Mouse (Mus musculus) granulocyte monocyte progenitor cell, adult 5-6 weeks (primary cell): ENCODE data around the gene Ephb4. TPM values are rescaled to one million over a fixed set of nuclear protein-coding genes. Genes with fewer than 3 reads are reported as not detected.
A peak's percentile ranks its signal among the peaks of the same experiment; 100 is the strongest.

Experiments
- ATAC-seq: replicated peaks from 2 replicates; pipeline ENCODE4 v1.8.0; 2016; ENCODE audit warnings: mild to moderate bottlenecking, moderate TSS enrichment, inconsistent platforms; ENCODE audit not compliant: poor library complexity, severe bottlenecking
- total RNA-seq, 2 experiments: library from RNA; stranded (forward) in 1 of 2; stranded (reverse) in 1 of 2; fragments of 200-712, 200-1000 nt in 1 of 2; fragments of >200 nt in 1 of 2; fragmentation: Nextera tagmentation in 1 of 2; gene quantifications; 2 replicates each; pipeline ENCODE4 v1.2.3; 2014 to 2017

Gene Ephb4
- total RNA-seq, 2 experiments from 2014 or later: not detected

DNA sequence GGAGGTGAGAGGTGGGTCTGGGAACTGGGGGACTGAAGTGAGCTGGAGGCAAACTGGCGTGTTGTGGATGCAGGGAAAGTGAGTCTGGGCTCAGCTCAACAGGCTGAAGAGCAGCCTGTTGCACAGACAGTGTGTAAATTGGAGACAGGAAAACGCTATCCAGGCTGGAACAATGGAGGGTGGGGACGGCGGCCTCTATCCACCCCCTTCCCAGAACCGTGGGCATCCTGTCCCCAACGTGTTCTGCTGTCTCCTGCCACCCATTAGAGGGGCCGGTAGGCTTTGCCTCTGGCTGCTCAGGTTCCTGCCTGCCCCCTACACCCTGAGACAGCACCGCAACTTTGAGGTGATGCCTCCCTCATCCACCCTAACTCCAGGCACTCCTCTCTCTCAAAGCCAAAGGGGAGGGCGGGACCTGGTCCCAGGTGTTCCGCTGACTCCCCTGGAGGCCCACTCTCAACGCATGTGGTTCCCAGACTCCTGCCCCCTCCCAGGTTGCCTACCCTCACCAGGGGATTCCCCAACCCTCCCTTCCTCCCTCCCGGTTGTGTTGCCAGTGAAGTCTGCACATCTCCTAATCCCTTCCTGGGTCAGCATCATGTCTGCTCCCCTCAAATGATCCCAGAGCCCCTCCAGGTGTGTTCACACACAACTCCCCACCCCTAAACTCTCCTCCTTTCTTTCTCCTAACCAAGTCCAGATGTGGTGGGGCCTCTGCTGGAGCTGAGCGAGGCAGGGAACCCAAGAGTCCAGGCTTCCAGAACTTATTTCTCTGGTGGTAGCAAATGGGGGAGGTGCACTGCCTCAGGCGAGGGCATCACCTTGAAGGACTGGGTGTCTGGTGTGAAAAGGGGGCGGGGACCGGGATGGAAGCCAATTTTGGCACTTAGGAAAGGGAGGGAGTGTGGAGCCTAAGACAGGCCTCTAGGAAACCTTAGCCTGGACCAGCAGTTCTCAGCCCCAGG is 2.4 kb downstream of the Ephb4 start:
- ATAC-seq: no peak

DNA sequence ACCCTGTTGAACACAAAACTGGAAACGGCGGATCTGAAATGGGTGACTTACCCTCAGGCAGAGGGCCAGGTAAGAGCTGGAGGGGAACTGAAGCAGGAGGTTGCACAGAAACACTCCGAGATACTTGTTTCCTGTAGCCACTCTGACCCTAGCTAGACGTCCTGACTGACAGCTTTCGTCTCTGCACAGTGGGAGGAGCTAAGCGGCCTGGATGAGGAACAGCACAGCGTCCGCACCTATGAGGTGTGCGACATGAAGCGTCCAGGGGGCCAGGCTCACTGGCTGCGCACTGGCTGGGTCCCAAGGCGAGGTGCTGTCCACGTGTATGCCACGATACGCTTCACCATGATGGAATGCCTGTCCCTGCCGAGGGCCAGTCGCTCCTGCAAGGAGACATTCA is 4.2 kb downstream of the Ephb4 start:
- ATAC-seq: no peak

- no peak for ATAC-seq
These were observed 8.5 kb downstream of the Ephb4 start for GRCm38 (mm10) chr5:137358382-137358781.

DNA sequence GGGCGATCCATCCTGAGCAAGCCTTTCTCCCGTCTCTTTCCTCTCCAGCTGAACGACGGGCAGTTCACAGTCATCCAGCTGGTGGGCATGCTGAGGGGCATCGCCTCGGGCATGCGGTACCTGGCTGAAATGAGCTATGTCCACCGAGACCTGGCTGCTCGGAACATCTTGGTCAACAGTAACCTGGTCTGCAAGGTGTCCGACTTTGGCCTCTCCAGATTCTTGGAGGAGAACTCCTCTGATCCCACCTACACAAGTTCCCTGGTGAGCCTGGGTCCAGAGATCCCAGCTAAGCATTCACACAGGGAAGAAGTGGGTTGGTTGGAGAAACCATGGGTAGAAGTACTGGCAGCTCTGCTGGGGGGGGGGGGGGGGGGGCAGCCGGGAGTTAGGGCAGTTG is 19.8 kb downstream of the Ephb4 start:
- ATAC-seq: no peak

GRCm38 (mm10) chr5:137373371-137373950 is 23.6 kb downstream of the Ephb4 start:
- no peak for ATAC-seq

GRCm38 (mm10) chr5:137374521-137375080 is 24.7 kb downstream of the Ephb4 start:
- no peak for ATAC-seq

GRCm38 (mm10) chr5:137375627-137376026 is 25.7 kb downstream of the Ephb4 start:
- no peak for ATAC-seq

- ATAC-seq: no peak
These were observed 26.3 kb downstream of the Ephb4 start for GRCm38 (mm10) chr5:137376198-137376597.

GRCm38 (mm10) chr5:137376722-137377121 is 26.8 kb downstream of the Ephb4 start:
- no peak for ATAC-seq

DNA sequence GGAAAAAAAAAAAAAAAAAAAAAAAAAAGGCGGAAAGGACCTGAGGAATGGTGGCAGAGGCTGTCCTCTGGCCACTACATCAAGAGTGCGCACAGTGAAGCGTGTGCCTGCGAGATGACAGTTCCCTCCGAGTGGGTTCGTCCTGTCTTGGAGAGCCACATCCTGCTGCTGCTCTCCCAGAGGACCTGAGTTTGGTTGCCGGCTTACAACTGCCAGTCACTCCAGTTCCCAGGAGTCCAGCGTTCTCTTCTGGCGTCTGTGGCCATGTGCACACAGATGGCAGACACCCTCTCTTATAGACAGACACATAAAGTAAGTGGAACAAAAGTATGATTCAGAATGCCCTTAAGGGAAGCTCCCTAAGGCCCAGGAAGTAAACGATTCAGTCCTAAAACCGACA is 27.3 kb downstream of the Ephb4 start:
- no peak for ATAC-seq

DNA sequence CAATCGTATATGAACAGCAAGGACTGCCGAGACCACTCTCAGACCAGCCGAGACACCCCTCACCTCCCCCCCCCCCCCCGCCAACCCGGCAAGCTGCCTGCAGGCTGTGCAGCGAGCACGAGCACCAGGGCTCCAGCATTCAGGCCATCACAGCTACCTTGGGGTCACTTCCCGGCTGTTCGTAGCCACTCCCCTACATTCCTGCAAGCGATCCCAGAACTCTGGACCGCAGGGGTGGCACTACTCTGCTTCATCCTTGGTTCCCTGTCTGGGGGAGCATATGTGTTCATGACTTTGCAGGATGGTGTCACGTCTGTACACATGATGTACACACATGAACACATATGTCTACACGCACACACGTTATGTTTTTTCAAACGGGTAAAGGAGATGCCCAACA is 27.7 kb downstream of the Ephb4 start:
- ATAC-seq: no peak

DNA sequence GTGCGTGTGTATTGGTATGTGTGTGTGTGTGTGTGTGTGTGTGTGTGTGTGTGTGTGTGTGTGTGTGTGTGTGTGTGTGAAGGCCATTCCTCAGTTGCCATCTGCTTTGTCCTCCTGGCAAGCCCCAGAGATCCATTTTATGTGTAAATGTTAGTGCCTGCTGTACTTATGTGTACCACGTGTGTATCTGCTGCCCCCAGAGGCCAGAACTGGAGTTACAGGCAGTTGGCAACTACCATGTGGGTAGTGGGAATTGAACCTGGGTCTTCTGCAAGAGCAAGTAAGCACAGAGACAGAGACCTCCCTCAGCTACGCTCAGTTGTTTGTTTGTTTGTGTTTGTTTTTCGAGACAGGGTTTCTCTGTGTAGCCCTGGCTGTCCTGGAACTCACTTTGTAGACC is 31.2 kb downstream of the Ephb4 start:
- ATAC-seq: peak; percentile 42; the same call in 1 of the 2 replicates

DNA sequence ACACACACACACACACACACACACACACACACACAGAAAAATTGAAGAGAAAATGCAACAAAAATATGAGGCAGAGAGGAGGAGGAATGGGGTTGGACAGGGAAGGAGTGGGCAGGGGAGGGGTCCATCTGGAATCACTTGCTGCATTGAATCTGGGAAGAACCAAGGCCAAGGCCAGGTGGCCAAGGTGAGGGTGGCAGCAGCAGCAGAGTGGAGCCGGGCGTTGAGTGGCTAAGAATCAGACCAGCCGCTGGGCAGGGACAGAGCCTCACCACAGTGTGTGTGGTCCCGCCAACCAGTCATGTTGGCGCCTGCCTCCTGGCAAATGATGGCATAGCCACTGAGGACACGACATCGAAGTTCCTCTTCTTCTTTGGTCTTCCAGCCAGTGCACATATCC is 33.5 kb downstream of the Ephb4 start:
- ATAC-seq: no peak

GRCm38 (mm10) chr5:137386712-137387111 is 36.8 kb downstream of the Ephb4 start:
- no peak for ATAC-seq

DNA sequence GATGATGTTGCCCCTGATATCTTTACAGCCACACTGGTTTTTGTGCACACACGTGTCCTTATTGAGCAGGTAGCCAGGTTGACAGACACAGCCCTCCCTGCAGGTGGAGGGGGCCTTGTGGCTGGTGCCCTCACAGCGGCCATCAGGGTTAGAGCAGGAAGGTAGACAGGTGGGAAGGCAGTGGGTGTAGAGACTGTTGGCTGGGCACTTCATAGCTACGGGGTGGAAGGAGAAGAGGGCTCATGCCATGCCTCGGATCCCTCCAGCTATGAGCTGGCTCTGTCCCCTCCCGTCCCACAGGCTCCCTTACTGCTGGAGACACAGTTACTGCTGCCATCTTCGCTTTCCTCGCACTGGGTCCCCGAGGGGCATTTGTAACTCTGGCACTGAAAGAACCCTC is 41.7 kb downstream of the Ephb4 start:
- ATAC-seq: no peak

DNA sequence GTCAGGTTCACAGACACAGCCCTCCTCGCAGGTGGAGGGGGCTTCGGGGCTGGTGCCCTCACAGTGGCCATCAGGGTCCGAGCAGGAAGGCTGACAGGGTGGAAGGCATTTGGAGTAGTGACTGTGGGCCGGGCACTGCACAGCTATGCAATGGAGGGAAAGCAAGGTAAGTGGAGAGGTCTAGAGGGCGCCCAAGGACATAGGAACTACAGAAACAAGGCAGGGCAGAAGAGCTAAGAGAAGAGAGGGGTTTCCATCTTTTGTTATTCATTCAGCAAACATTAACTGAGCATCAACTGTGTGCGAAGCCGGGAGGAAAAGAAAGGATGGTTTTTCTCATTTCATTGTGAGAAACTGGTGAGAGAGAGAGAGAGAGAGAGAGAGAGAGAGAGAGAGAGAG is 44.5 kb downstream of the Ephb4 start:
- no peak for ATAC-seq

DNA sequence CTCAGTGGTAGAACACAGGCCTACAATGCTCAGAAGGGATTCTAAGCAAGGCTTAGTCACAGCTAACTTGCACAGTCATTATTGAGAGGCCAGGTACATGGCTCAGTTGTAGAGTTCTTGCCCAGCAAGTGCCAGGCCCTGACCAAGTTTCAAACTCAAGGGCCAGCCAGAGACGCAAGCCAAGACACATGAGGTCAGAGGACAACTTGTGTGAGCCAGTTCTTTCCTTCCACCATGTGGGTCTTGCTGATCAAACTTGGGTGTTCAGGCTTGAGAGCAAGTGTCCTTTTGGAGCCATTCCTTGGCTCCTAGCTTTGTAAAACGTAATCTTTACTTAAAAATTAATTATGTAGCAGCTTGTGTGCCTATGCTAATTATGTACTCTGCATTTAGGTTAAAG is 54.2 kb downstream of the Ephb4 start:
- no peak for ATAC-seq

DNA sequence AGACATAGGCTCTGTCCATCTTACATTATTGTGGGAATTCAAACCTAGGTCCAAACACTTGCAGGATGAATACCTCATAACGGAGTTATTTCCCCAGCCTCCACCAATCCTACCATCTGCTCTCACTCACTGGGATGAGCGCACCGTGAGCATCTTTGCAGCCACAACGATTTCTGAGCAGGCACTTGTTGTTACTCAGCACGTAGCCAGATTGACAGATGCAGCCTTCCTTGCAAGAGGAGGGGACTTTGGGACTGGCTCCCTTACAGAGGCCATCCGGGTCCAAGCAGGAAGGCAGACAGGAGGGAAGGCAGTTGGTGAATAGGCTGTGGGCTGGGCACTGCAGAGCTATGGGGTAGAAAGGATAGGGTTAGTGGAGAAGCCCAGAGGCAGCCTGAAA is 59.5 kb downstream of the Ephb4 start:
- no peak for ATAC-seq

GRCm38 (mm10) chr5:137410066-137410465 is 60.2 kb downstream of the Ephb4 start:
- peak; percentile 71 for ATAC-seq

- ATAC-seq: no peak
These were observed 60.6 kb downstream of the Ephb4 start for GRCm38 (mm10) chr5:137410549-137410948.

DNA sequence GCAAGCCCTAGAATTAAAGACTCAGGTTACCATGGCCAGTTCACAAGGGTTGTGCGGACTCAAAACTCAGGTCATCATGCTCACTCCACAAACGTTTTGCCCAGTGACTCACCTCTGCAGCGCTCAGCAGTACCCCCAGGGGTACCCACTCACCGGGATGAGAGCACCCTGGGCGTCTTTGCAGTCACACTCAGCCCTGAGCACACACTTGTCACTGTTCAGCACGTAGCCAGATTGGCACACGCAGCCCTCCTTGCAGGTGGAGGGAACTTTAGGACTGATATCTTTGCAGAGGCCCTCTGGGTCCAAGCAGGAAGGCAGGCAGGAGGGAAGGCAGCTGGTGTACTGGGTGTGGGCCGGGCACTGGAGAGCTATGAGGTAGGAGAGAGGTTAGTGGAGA is 61.3 kb downstream of the Ephb4 start:
- no peak for ATAC-seq
